Mouse (Mus musculus) olfactory bulb, adult 2 months (tissue): ENCODE measurements around the gene Itgb5.

ENCODE experiments used
- CTCF ChIP-seq: fragments of 200-500 bp; IDR thresholded peaks from 2 replicates; pipeline ENCODE4 v1.5.1; 2012; ENCODE audit warnings: low read depth, mild to moderate bottlenecking, low read length, moderate library complexity; ENCODE audit not compliant: insufficient read depth
- POLR2A ChIP-seq: fragments of 200-500 bp; IDR thresholded peaks from 2 replicates; pipeline ENCODE4 v1.6.1; 2012; ENCODE audit warnings: mild to moderate bottlenecking, low read depth, low read length, moderate library complexity; ENCODE audit not compliant: insufficient read depth

GRCm38 (mm10) chr16:33921514-33921913 lies 92.0 kb downstream of the Itgb5 start:
- no peak for TF ChIP-seq POLR2A
- no peak for TF ChIP-seq CTCF
